Mouse (Mus musculus) layer of hippocampus, adult 18-20 months (tissue): ENCODE measurements at regions not wholly inside any gene's neighbourhood (a gene's known extent, or its start where the extent isn't known, plus 50 kb on each side); places are given as distances from the start of the nearest gene placed in this dataset.

Experiments
- DNase-seq, 2 experiments: peaks; one replicate each; pipeline ENCODE4 v3.0.0; 2022; ENCODE audit warnings: low spot score in 2 of 2

DNA sequence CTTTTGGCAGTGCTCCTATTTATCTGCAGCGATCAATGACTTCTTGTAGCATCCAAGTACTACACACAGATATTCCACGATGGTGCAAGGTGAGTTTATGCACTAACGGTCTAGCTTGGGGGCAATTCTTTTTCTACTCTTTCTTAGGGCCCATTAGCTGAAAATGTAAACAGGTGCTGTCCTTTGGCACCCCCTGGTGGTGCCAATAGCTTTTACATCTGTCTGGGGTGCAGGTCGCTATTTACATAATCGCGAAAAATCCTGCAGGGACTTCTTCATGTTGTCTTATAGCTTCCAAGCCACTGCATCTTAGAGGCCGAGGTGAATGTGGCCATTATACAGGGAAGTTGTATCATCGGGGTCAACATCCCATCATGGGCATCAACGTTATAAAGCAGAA is 175.9 kb downstream of the Rps12 start:
- peak; percentile 55 to 83 for DNase-seq

DNA sequence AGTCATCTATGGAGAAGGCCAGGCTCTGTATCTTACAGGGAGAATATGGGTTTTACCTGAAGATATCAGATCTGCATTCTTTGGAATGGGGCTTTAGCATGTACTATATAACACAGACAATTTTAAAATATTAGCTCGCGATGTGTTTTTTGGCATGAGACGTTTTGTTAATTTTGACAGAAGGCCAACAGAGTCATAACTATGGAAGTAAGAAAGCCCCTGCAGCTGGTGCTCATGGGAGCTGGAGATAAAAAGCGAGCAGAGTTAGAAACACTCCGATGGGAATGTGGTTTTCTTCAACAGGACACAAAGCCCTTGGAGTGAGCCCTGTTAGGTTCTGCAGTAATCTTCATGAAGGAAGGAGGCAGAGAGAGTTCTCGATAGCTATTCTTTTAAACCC is 176.6 kb downstream of the Rps12 start:
- DNase-seq = no peak

DNA sequence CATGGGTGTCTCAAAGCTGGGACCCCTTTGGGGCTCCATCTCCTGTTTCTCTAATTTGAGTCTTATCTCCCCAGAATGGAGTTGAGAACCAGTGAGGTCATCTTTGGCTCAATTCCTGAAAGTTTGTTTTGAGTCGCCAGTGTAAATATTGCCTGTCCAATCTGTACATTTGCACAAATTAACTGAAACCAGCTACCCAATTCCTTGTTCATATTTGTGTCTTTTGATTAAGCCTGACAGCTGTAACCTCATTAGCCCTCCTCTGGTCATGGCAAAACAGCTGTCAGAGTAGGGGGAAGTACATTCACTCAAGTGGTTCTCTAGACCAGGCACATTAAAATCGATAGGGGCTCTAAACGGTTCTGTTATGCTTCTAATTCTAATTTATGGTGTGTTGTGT is 177.0 kb downstream of the Rps12 start:
- DNase-seq = peak in 1 of 2 experiments; percentile 15

DNA sequence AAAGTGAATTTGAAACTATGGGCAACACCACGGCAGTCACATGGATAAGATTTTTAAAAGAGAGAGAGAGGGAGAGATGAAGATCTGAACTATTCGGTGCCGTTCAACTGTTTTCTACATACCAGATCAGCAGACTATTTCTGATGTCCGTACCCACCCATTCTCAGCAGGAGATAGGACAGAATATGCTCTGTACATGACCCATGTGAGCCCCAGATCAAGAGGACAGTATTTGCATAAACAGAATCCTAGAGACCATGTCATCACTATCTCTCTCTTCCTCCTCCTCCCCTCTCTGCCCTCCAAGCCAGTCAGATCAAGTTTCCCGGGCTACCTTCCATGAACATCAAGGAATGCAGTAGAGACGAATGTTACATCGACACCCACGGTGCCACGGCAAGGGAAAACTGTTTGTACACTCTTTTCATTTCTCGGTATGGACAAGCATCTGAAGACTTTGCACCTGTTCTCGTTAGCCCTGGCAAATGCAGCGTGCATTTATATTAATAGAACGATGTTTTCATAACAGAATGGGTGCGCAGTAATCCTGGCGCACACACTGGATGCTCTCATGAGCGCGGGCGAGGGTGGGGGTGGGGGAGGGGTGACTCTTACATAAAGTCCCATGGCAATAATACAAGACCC is 177.7 kb downstream of the Rps12 start:
- peak in 1 of 2 experiments; percentile 48 for DNase-seq

DNA sequence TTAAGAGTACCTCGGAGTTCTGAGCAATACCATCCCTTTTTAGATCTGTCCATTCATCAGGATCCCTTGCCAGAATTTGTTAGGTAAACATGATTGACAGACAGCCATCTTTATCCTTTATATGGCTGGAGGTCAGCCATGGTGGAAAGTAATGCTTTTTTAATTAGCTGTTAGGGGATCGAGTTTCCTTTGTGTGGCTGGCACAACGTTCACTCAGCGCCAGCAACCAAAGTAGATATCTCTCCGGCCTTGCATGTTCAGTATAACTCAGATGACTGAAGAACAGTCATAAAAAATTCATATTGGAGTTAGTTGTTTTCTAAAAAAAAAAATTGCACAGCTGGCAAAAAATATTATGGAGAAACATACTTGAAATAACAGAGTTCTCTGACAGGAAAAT is 186.4 kb downstream of the Rps12 start:
- DNase-seq = no peak

DNA sequence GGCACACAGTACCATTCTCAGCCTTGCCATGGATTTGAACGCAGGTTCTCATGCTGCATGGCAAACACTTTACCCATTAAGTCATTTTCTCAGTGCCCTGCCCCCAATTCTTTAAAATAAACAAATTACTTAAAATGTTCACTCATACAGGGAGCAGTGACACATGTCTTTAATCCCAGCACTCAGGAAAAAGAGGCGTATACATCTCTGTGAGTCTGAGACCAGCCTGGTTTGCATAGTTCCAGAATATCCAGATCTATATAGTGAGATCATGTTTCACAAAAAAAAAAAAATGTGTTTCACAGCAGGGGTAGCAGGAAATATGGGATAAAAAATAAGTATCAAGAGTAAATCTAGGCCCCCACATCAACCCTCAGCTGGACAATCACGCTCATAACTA is 191.5 kb downstream of the Rps12 start:
- no peak for DNase-seq

DNA sequence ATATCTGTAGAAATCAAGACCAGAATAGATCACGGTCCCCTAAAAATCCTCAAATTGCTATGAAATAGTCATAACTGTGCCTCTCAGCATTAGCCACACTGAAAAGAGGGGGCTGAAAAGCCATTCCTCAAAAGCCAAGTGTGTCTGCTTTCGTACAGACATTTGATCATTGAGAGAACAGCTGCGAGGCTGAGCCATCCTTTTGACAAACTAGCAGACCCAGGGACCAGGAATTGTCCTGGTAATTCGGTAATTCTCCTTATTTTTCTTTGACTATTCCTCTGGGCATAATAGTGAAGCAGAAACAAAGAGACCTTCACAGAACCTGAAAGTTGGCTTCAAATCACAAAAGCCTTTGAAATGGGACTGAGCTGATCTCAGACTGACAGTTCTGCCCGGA is 206.8 kb downstream of the Rps12 start:
- DNase-seq = no peak

DNA sequence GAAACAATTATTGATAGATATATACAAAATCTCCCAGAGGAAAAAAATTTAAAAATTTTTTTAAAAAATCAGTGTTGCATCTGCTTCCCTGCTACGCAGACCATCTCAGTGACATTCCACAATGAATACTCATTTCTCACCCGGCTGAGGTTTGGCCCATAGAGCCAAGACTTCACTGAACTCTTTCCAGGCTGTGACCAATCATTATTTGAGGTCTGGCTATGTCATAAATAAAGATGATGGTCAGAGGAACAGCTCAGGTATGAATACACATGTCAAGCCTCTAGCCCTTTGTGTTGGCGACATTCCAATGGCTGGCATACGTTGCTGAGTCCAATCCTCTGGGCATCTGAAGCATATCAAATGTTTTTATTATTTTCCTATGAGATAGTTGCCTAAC is 216.1 kb downstream of the Rps12 start:
- DNase-seq = no peak

DNA sequence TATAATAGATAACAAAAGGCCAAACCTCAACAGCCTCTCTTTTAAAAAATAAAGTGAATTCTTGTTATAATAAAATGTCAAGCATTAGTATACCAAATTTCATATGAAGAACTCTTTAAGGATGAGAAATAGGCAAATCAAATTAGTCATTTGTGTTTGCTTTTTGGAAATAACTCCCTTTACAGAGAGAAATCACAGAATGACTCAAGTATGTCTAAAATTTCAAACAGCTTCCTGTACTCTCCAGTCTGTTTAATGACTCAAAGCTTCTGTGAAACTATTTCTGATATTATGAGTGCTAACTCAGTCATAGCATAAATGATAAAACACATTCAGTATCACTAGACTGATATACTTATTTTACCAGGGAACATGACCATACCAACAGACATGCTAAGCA is 217.7 kb downstream of the Rps12 start:
- no peak for DNase-seq

DNA sequence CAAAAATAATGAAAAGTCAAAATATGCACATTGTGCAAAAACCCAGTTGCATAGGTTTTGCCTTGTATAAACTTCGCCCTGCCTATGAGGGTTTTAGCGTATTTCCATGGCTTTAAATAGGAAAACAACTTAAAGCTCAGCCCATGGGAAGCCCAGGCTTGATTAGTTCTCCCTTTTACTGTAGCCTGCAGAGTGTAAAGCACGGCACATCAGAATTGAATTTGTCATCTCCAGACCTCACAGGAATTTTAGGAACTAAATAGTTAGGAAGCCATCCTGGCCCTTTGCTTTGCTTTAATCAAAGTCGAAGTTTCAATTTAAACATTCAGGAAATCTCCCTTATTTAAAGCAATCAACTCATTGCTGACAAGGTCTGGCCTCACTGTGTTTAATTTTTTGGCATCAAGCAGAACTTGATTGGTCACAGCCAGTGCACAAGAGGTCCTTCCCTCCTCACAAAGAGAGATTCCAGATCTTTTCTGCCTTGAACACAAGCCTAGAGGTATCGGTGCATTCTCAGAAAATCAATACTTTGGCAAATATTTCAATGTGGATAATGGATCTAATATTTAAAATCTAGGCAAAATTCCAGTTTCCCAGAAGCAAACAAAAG is 211.8 kb upstream of the Eya4 start:
- no peak for DNase-seq

DNA sequence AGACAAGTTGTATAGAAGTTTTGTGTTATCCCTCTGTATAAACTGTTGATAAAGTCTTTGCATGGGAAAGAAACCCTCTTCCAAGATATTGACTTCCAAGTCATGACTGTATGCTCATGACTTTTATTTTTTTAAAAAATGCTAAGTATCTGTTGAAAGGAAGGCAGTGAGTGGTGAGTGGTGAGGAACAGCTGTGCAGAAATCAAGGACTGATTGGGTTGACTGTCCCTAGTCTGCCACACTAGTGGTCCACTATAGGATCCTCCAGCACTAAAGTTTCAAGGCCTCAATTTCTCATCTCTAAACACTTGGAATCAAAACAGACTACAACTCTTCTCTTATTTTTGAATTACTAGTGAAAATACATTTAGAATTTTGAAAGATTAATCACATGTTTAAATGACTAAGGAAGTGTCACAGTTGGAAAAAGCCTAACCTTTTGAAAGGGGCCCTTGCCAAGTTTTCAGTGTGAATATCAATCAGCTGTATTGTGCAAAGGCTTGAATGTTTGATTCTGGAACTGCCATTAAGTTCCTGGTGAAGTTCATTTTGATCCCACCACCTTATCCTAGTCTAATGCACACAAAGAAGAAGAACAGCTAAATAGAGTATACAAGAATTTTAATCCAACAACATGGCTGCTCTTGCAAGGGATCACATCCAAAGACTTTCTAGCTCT is 209.5 kb upstream of the Eya4 start:
- no peak for DNase-seq

DNA sequence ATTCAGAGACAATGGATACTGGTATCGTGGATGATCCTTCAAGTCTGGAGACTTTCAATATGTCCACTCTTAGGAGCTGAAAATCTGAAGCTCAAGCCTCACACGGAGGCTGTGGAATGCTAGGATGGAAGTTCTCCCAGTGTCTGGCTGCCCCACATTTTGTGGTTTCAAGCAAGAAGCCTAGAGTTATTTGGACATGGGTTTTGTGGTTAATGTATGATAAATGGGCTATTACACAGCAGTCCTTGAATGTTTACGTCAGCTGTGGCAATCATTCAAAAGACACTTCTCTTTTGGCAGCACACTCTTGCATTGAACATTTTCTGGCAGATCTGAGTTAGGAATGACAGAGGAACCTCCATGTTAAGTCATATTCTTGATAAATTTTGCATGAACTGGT is 207.2 kb upstream of the Eya4 start:
- no peak for DNase-seq

DNA sequence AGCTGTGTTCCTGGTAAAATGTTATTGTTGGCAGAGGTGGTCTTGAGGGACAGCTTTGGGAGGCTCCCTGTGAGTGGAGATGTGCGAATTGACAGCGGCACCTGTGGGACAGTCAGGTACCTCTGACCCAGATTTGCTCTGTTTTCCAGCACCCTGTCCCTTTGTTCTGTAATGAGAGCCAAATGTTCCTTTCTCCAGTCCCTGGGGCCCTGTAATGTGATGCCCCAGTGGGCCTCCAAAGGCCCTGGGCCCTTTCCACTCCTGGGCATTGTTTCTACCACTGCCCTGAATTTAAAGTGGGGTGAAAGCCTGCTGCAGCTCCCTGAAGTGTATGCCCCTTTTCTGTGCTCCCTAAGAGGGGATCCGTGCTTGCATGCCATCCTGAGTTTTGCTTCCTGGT is 198.6 kb upstream of the Eya4 start:
- DNase-seq = no peak

DNA sequence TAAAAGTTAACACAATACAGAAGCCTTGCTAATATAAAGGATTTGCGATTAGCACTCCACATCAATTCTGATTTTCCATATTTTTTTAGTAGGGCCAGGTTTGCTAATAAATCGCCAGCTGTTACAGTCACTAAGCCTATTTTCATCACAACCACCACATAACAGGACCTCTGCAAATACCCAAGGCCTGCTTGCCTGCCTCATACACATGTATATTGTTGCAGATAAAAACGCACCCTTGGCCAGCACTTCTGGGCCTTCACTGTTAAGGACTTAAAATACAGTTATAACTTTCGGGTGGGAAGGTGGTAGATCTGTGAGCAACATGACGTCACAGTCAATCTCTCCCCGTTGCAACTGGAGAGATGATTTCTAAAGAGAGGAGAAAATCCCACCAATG is 197.7 kb upstream of the Eya4 start:
- no peak for DNase-seq

DNA sequence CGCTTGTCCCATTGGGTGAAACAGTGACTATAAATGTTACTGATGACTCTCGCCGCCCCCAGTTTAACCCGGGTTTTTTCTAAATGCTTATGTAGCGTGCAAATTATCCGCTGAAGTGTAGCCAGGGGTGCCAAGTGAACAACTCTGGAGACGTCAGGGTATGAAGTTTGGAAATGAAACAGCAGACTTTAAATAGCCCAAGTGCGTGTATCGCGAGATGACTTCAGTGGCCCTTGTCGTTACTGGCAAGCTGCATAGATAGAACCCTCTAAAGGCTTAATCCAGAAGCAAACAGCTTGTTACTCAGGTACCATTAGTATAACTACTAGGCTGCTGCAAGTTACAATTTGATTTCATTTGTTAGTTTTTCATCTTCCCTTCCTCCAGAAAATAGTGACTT is 192.1 kb upstream of the Eya4 start:
- no peak for DNase-seq

DNA sequence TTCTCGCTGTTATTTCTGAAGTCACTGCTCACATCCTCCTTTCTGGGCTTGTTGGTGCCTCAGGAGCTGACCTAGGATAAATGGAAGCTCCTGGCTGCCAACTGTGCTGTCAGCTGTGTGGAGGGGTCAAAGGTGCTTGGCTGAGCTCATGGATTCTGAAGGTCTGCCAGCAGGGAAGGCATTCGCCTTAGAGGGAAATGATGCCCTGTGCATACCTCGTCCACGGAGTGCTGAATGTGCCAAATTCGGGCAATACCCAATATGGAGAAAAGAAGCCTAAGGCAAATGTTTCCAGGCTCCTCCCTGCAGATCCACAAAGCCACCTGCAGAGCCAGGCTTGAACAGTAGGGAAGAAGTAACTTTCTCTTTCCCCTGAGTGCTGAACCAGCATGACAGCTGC is 191.3 kb upstream of the Eya4 start:
- DNase-seq = no peak

DNA sequence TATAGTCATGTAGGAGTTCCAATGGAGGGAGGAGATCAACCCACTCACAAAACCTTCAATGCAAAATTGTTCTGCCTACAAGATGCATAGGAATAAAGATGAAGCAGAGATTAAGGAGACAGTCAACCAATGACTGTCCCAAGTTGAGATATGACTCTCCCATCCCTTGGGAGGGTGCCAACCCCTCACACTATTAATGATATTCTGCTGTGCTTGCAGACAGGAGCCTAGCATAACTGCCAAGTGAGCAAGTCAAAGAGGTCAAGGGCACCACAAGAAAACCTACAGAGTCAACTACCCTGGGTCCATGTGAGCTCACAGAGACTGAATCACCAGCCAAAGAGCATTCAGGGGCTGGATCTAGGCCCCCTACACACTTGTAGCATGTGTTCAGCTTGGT is 184.1 kb upstream of the Eya4 start:
- no peak for DNase-seq

DNA sequence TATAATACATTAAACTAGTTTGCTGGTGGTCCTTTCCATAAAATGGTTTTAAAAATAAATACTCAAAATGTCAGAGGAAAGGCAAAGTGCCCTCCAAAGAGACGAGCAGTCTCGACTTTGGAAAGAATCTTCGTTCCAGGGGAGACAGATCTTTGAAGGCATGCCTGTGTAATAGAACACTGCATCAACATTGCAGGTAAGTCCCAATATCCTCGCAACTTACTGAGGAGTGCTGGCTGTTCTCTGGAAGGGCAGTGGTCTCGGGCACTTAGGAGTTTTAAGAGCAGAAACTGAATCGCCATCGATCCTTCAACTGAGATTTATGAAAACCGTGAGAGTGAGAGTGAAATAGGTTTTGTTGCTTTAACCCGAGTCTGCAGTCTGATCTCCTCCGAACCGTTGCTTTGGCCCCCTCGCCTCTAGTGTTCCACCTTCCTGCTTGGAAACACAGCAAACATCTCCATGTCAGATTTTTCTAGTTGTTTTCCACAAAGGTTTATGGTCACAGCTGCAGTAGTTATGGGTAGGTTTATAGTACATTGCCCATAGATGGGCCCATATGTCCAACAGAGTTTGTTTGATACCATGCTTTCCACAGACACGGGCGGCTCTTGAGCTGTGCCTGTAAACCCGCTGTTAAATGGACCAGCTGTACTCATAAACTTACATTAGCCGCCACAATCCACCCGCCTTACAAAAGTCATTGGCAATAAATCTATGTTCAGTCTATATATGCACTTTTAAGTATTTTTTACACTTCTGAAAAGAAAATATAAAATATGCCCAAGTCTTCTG is 181.6 kb upstream of the Eya4 start:
- no peak for DNase-seq

DNA sequence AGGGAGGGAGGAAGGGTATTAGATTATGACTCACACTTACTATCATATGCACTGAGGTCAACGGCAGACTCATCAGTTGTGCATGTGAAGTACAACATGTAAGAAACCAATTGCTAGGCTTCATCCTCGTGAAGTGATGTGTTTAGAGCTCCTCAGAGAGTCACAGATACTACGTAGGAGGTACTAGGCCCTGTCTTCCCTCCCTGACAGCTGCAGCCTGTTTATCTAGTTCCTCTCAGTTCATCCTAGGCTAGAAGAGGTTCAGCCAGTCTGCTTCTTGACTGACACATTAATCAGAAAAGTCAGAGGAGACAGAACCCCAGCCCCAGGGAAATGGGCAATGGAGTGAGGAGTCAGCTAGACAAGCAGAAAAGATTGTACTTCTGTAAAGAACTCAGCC is 180.1 kb upstream of the Eya4 start:
- DNase-seq = no peak

DNA sequence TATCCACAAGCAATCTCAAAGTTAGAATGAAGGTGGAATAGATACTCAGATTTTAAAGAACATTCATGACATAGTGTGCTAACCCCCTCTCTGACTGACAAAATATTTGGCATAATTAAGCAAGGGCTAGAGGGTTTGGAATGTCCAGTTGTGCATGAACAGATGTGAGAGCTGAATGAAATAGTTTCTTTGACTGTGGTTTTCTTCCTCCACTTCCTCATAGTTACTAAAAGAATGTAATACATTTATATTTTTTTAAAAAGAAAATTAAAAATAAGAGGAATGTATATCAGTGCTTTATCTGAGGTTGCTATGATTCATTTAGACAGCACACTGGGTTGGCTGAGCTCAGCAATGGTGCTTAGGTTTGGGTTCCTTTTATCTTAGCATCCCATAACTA is 176.2 kb upstream of the Eya4 start:
- DNase-seq = no peak

DNA sequence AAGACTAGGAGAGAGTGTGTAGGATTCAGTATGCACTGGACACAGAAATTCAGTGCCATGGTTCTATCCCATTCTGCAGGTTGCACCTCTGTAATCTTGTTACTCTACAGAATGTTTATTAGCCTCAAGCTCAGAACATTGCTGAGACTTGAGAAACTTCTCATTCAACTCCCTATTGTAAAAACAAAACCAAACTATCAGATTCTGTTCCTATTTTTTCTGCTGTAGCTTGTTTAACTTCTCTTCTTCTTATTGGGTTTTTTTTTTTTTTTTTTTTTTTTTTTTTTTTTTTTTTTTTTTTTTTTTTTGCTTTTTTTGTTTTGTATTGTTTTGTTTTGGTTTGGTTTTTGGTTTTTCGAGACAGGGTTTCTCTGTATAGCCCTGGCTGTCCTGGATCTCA is 172.1 kb upstream of the Eya4 start:
- DNase-seq = no peak

DNA sequence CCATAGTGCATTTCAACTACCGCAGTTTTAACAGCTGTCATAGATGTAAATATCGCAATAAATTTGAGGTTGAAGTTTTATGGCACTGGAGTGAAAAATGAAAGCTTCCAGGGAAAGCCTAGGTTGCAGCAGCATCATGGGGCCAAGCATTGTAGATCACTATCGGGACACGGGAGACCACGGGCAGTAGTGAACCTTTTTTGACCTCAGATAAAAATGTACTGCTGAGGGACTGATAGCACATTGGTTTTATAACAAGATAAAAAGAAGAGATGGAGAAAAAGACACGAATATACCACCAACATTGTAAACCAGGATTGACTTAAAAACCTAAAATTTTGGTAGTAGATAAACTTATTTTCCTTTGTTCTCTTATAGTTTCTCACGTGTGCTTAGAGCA is 143.1 kb upstream of the Eya4 start:
- DNase-seq = no peak
